Mouse (Mus musculus) heart, embryonic 12.5 days (tissue): ENCODE data around the gene Crybg2. TPM values are rescaled to one million over a fixed set of nuclear protein-coding genes. Genes with fewer than 3 reads are reported as not detected.

ENCODE experiments used
- ATAC-seq: fragments of 200-750 bp; cut with Nextera tagmentation; 2 replicates; pipeline ENCODE4 v1.8.0; 2017; ENCODE audit warnings: moderate TSS enrichment, moderate library complexity; ENCODE audit not compliant: insufficient number of reproducible peaks, low FRiP score
- H3K27ac ChIP-seq: fragments of 300-500 bp; sonication (generic); 2 replicates; pipeline ENCODE4 v1.5.1; 2016; ENCODE audit warnings: mild to moderate bottlenecking, moderate library complexity; ENCODE audit not compliant: poor library complexity, severe bottlenecking
- H3K27me3 ChIP-seq: fragments of 300-500 bp; sonication (generic); replicated peaks from 2 replicates; pipeline ENCODE4 v1.6.1; 2016; ENCODE audit warnings: mild to moderate bottlenecking, moderate library complexity
- H3K36me3 ChIP-seq: fragments of 300-500 bp; sonication (generic); 2 replicates; pipeline ENCODE4 v1.6.1; 2016; ENCODE audit warnings: mild to moderate bottlenecking, moderate library complexity
- H3K4me1 ChIP-seq: fragments of 300-500 bp; sonication (generic); replicated peaks from 2 replicates; pipeline ENCODE4 v1.6.1; 2016; ENCODE audit warnings: mild to moderate bottlenecking
- H3K4me2 ChIP-seq: fragments of 300-500 bp; sonication (generic); 2 replicates; pipeline ENCODE4 v1.6.1; 2016; ENCODE audit warnings: mild to moderate bottlenecking, moderate library complexity
- H3K4me3 ChIP-seq: fragments of 300-500 bp; sonication (generic); 2 replicates; pipeline ENCODE4 v1.5.1; 2016; ENCODE audit warnings: mild to moderate bottlenecking
- H3K9ac ChIP-seq: fragments of 300-500 bp; sonication (generic); 2 replicates; pipeline ENCODE4 v1.6.1; 2016; ENCODE audit warnings: mild to moderate bottlenecking, moderate library complexity
- H3K9me3 ChIP-seq: fragments of 300-500 bp; sonication (generic); replicated peaks from 2 replicates; pipeline ENCODE4 v1.6.1; 2016; ENCODE audit warnings: mild to moderate bottlenecking, moderate library complexity
- WGBS: fragments of 180-500 bp; shearing (Covaris S2); methylation state at CpG from one replicate; pipeline ENCODE4 v1.1.7; 2016; 5-methylcytosine and 5-hydroxymethylcytosine counted together
- polyA plus RNA-seq: library from polyadenylated mRNA; unstranded; fragments of >200 nt; fragmentation: Nextera tagmentation; extraction: Ambion mirVana; gene quantifications from 2 replicates; pipeline ENCODE4 v1.2.1, GENCODE M21; 2016

The Crybg2 gene
- polyA plus RNA-seq, 1 experiment from 2014 or later: 0.51 TPM

DNA sequence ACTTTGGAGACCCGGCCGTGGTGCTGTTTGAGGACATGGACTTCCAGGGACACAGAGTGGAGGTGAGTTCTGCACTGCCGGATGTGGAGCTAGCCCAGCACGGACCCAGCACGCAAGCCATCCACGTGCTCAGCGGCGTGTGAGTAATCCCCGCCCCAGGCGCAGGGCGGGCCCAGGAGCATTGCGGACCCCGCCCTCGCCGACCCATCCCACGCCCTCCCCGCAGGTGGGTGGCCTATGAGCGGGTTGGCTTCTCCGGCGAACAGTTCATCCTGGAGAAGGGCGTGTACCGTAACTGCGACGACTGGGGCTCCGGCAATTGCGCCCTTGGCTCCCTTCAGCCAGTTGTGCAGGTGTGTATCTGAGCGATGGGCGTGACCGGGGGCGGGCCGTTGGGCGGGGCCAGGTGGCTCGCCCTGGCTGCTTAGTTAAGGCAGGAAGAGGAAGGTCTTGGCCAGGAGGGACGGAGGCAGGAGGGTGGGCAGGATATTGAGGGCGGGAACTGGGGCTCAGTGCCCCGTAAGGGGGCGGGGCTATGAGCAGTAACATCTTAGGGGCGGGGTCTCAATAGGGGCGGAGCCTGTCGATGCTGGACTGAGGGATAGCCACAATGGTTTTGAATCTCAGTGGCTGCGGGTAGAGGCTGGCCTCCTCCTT, 21.2 kb downstream of the Crybg2 start:
- Histone ChIP-seq H3K36me3 (no peaks in the 10 kb centered on the region), H3K27ac (no peak overlapping the region), H3K9me3 (0 out of 2 replicates have a peak, but pooled peaks cover 2% of the 10 kb centered on the region), H3K9ac (peak overlapping the region; percentile 32), H3K4me3 (peak overlapping the region; percentile 46), H3K27me3 (peaks cover 32% of the 10 kb centered on the region), H3K4me2 (peak overlapping the region; percentile 90), H3K4me1 (peaks cover 12% of the 10 kb centered on the region)
- ATAC-seq: peak; percentile 83
- under 1% methylated on average over 41 of the region's 41 CpGs for whole genome bisulfite sequencing

DNA sequence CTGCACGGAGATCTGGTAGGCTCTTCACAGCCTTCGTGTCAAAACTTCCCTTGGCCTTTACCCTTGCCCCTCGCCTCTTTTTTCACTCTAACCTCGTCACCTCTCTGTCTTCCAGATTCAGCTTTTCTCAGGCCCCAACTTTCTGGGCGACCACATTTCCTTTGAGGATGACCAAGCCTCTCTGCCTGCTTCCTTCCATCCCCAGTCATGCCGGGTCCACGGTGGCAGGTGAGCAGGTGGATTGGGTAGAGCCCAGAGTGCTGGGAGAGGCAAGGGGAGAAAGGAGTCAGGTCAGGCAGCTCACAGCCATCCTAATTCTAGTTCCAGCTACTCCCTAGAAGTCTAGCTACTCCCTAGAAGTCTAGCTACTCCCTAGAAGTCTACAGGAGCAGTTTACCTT, 21.8 kb downstream of the Crybg2 start:
- H3K27me3 ChIP-seq: peaks cover 32% of the 10 kb centered on the region
- ATAC-seq: no peak
- peaks cover 12% of the 10 kb centered on the region for H3K4me1 ChIP-seq
- H3K36me3 ChIP-seq: no peaks in the 10 kb centered on the region
- 24% methylated on average over 7 of the region's 7 CpGs for WGBS
- peak overlapping the region; percentile 90 for H3K4me2 ChIP-seq
- 0 out of 2 replicates have a peak, but pooled peaks cover 2% of the 10 kb centered on the region for H3K9me3 ChIP-seq
- H3K9ac ChIP-seq: peak overlapping the region; percentile 32; the same call in 1 of the 2 replicates
- peak overlapping the region; percentile 46 for H3K4me3 ChIP-seq
- H3K27ac ChIP-seq: no peak overlapping the region

DNA sequence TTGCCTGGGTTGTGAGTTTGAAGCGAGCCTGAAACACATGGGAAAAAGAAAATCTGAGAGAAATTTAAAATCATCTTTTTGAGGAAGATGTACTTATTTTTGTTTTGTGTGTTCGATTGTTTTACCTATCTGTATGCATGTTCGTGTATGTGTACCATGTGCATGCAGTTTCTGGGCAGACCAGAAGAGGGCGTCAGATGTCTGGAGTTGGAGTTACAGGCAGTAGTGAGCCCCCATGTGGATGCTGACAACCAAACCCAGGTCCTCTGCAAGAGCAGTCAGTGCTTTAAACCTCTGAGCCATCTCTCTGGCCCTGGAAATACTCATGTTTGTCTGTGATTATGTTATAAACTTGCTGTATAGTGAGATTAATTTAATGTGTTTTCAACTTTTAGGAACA, 24.4 kb downstream of the Crybg2 start:
- Histone ChIP-seq H3K4me2 (no peak overlapping the region), H3K36me3 (no peaks in the 10 kb centered on the region), H3K9me3 (0 out of 2 replicates have a peak, but pooled peaks cover 2% of the 10 kb centered on the region), H3K4me1 (peaks cover 12% of the 10 kb centered on the region), H3K4me3 (no peak overlapping the region), H3K9ac (no peak overlapping the region), H3K27ac (no peak overlapping the region), H3K27me3 (peaks cover 31% of the 10 kb centered on the region)
- WGBS: 83% methylated on average over 4 of the region's 4 CpGs
- no peak for ATAC-seq

DNA sequence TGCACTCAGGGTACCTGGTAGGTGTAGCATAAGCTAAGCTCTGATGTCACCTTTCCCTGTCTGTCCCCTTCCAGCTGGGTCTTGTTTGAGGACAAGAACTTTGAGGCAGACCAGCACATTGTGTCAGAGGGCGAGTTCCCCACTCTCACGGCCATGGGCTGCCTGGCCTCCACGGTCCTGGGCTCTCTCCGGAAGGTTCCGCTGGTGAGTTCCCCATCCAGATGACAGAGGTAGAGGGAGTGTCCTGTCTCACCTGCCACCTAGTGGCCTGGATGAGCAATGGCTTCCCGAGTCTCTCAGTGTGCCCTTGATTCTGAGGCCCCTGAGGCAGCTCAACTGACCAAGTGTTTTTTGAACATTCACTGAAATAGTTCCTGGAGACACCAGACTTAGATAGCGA, 26.8 kb downstream of the Crybg2 start:
- H3K4me3 ChIP-seq: no peak overlapping the region
- peak; percentile 55; the same call in 1 of the 2 replicates for ATAC-seq
- peaks cover 1% of the 10 kb centered on the region; the same call in 1 of the 2 replicates for H3K4me1 ChIP-seq
- H3K4me2 ChIP-seq: no peak overlapping the region
- 0 out of 2 replicates have a peak, but pooled peaks cover 2% of the 10 kb centered on the region for H3K9me3 ChIP-seq
- H3K27me3 ChIP-seq: 0 out of 2 replicates have a peak, but pooled peaks cover 9% of the 10 kb centered on the region
- H3K36me3 ChIP-seq: no peaks in the 10 kb centered on the region
- H3K27ac ChIP-seq: no peak overlapping the region
- no peak overlapping the region for H3K9ac ChIP-seq
- 33% methylated on average over 7 of the region's 7 CpGs for WGBS

DNA sequence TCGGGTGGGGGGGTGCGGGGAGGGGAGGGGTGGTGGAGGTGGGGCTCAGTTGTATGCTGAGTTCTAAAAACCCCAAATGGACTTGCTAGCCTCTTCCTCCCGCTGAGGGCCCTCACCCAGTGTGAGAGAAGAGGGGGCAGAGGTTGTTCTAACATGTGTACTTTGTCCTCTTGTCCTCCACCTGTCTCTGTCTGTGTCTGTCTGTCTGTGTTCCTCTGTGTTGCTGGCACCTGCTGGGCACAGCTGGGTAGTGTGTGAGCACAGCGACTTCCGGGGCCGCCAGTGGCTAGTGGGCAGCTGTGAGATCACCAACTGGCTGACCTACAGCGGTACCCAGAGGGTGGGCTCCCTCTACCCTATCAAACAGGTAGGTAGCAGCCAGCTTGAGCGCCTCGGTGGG, 28.4 kb downstream of the Crybg2 start:
- H3K9ac ChIP-seq: no peak overlapping the region
- ATAC-seq: no peak

DNA sequence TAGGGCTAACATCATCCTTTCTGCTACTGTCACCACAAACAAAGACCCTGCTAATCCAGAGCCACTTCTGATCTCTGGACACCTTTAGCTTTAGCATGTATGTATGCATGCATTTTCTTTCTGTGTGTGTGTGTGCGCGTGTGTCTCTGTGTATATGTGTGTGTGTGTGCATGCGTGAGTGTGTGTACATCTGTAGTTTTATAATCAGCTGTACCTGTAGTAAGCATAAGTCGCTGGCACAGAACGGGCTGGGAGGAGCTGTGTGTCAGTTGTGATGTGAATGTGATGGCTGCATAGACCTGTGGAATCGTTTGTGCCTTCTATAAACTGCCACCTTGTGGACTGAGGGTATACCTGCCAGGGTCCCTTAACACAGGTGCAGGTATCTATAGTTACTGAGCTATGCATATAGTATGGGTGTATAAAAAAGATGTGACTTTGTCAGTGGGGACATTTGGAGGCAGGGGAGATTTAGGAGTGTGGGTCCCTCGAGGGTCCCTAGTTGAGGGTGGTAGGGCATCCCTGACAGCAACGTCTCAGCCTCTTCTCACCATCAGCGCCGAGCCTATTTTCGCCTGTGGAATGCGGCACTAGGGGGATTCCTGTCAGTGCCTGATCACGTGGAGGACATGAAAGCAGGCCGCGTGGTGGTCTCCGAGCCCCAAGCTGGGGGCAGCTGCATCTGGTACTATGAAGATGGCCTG, 30.1 kb downstream of the Crybg2 start:
- Histone ChIP-seq H3K4me2 (no peak overlapping the region), H3K9me3 (no peaks in the 10 kb centered on the region), H3K4me3 (no peak overlapping the region), H3K9ac (no peak overlapping the region), H3K36me3 (no peaks in the 10 kb centered on the region), H3K27ac (no peak overlapping the region), H3K27me3 (no peaks in the 10 kb centered on the region), H3K4me1 (no peaks in the 10 kb centered on the region)
- no peak for ATAC-seq
- 56% methylated on average over 16 of the region's 16 CpGs for WGBS

More for the DNA sequence above, 28.4 kb downstream of the Crybg2 start:
- Histone ChIP-seq H3K4me2 (no peak overlapping the region), H3K4me1 (no peaks in the 10 kb centered on the region), H3K9me3 (0 out of 2 replicates have a peak, but pooled peaks cover 2% of the 10 kb centered on the region), H3K36me3 (no peaks in the 10 kb centered on the region), H3K27me3 (no peaks in the 10 kb centered on the region), H3K27ac (no peak overlapping the region), H3K4me3 (no peak overlapping the region)
- WGBS: 75% methylated on average over 9 of the region's 9 CpGs

DNA sequence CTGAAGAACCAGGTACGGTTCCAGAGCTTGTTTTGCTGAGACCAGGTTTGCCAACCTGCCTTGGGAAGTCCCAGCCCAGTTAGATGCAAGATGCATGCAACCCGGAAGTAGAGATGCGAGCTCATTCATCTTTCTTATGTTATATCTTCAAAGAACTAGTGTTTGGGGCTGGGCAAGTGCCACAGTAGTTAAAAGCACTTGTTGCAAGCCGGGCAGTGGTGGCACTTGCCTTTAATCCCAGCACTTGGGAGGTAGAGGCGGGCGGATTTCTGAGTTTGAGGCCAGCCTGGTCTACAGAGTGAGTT, 30.6 kb downstream of the Crybg2 start:
- Histone ChIP-seq H3K9me3 (no peaks in the 10 kb centered on the region), H3K4me3 (no peak overlapping the region), H3K27me3 (no peaks in the 10 kb centered on the region), H3K4me2 (no peak overlapping the region), H3K4me1 (no peaks in the 10 kb centered on the region), H3K27ac (no peak overlapping the region), H3K9ac (no peak overlapping the region), H3K36me3 (no peaks in the 10 kb centered on the region)
- WGBS: 84% methylated on average over 6 of the region's 6 CpGs
- no peak for ATAC-seq

DNA sequence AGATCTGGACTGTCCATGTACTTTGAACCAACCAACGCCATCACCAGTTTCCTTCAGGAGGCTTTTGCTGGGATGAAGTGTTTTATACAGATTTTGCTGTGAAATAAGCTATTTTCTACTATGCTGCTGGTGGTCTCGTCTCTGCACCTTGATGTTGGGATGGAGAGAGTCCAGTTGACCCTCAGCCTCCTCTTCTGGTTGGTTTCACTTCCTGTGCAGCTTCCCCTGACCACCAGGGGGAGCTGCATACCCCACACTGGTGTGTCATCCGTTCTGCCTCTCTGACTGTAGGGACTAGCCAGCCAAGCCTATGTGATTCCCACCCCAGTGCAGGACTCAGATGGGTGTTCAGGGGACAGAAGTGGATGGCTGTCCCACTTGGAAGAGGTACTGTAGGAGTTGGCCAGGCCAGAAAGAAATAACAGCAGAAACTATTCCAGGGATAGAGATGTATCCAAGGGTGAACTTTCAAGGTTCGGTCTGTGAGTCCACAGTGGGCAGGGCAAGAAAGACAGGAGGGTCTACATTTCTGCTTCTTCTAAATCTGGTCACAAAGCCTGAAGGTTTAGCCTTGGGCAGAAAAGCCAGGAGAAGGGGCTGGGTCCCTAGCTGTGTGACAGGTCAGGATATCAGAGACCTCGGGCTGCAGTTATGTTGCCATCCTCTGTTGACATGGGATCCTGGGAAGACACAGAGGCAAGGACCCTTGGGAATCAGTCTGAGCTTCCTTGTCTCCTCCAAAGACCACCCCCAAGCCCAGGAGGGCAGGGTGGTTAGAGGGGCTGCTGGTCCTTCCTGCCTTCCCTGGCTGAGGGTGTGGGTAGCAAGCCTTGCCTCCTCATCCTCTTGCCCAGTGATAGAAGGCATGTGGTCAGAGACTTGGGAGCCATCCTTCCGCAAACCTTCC, 32.0 kb downstream of the Crybg2 start:
- Histone ChIP-seq H3K27ac (no peak overlapping the region), H3K27me3 (no peaks in the 10 kb centered on the region), H3K4me1 (no peaks in the 10 kb centered on the region), H3K9ac (no peak overlapping the region; the same call in 1 of the 2 replicates), H3K36me3 (no peaks in the 10 kb centered on the region), H3K9me3 (no peaks in the 10 kb centered on the region), H3K4me2 (no peak overlapping the region), H3K4me3 (no peak overlapping the region)
- WGBS: 71% methylated on average over 6 of the region's 6 CpGs
- ATAC-seq: no peak

DNA sequence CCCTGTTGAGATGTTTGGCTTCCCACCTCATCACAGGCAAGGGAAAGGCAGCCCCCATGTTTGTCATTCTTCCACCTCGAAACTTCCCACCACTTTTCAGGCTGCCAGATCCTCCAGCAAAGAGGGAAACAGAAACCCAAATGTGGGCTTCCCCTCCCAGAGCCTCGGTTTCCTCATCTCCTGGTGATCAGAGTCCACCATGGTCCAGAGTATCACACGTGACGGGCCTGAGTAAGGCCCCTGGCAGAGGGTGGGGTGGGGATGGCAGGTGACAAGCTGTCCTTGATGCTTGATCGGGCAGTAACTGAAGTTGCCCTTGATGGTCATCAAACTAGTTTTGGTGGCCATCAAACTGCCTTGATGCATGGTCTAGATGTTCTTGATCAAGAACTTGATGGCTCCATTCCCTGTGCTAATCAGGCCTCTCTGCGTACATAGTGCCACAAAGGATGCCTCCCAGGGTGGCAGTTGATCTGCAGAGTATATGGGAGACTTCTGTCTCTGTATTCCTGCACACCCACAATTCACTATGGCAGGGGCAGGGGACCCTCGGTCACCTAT, 33.5 kb downstream of the Crybg2 start:
- Histone ChIP-seq H3K36me3 (no peaks in the 10 kb centered on the region), H3K9me3 (no peaks in the 10 kb centered on the region), H3K4me3 (no peak overlapping the region), H3K4me2 (no peak overlapping the region), H3K27ac (no peak overlapping the region), H3K27me3 (no peaks in the 10 kb centered on the region), H3K9ac (no peak overlapping the region), H3K4me1 (peaks cover 6% of the 10 kb centered on the region; the same call in 1 of the 2 replicates)
- WGBS: 81% methylated on average over 7 of the region's 7 CpGs
- no peak for ATAC-seq

DNA sequence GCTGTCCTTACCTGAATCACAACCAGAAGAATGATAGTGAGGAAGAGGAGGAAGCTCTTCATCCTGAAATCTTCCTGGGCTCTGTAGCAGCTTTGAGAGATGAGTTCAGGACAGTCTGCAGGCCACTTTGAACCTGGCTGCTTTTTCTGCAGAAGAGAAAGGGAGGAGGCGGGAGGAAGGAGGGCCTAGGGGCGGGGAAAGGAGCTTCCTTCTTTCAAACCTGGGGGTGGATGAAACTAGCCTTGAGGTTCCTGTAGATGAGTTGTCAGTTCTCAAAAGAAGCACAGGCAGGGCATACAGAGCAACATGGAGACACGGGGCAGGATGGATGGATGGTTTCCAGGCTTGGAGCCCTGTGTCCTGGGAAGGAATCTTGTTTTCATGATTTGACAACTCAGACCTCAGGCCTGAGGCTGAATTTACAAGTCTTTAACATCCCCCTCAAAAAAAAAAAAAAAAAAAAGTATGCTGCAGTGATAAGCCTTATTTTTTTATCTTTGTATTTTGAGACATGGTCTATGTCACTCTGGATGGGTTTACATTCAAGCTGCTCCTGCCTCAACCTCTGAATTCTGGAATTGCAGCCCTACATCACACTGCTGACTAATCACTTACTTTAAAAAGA, 34.4 kb downstream of the Crybg2 start, which contains the start of gene Cd52:
Gene Cd52 (minus strand): TSS at position 160 of the 625 bp plus-strand sequence.
- H3K9me3 ChIP-seq: no peaks in the 10 kb centered on the region
- H3K4me1 ChIP-seq: peaks cover 6% of the 10 kb centered on the region; the same call in 1 of the 2 replicates
- no peaks in the 10 kb centered on the region for H3K36me3 ChIP-seq
- no peak within 1 kb of the TSS for H3K9ac ChIP-seq
- ATAC-seq: no peak
- H3K4me2 ChIP-seq: no peak within 1 kb of the TSS
- H3K4me3 ChIP-seq: no peak within 1 kb of the TSS
- no peaks in the 10 kb centered on the region for H3K27me3 ChIP-seq
- H3K27ac ChIP-seq: no peak within 1 kb of the TSS
- 59% methylated on average over 3 of the region's 3 CpGs for WGBS
